Mouse (Mus musculus) stomach, postnatal 0 days (tissue): ENCODE results near the gene Barx1.

Source experiments
- CTCF ChIP-seq: IDR thresholded peaks from 2 replicates; pipeline ENCODE4 v1.5.1; 2016; ENCODE audit warnings: antibody characterized with exemption, low read depth, mild to moderate bottlenecking, moderate library complexity
- EP300 ChIP-seq: optimal IDR thresholded peaks from 2 replicates; pipeline ENCODE3; 2016; ENCODE audit warnings: antibody characterized with exemption

- TF ChIP-seq CTCF (no peak), EP300 (no peak)
Measured at GRCm38 (mm10) chr13:48658588-48659253, 4.1 kb upstream of the Barx1 start.
